Mouse (Mus musculus): Measurements from ENCODE around the gene Srbd1.

Gene Srbd1

DNA sequence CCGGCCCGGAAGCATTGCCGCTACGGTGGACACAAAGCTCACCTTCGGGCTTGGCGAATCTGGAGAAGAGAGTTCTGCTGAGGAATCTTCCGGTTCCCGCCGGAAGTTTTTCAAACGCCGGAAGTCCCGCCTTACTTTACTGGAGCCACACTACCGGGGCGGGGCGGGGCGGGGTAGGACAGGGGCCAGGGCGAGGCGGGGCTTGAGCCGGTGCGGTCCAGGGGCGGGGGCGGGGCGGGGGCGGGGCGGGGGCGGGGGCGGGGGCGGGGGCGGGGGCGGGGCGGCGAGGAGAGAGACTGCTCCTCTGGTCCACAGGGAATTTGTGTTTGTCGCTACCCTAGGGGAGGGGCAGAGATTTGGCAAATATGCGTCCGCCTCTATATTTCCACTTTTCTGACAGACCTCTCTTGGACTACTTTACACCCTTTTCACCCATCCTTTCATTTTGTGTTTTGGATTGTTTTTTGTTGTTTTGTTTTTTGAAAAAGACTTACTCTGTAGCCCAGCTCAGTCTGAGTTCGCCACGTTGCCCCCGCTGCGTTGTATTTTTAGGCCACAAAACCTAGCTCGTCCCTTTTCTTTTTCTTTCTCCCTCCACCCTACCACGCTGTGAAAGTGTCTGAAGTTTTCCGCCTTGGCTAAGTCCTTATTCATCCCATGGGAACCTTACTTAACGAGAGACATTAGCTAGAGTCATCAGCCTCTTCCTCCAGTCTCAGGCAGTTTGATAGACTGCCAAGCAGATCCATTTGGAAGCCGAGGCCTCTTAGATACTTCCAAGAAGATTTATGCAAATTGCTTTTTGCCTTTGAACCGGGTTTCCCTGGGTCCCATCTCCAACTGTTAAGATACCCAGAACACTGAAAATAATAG, at the start of gene Srbd1:
Srbd1 (minus strand) TSS at position 97 of the 873 bp plus-strand sequence.
- DNase-seq (ENCODE audit: low spot score in 2 of 2) = peak; percentile 81 to 85

DNA sequence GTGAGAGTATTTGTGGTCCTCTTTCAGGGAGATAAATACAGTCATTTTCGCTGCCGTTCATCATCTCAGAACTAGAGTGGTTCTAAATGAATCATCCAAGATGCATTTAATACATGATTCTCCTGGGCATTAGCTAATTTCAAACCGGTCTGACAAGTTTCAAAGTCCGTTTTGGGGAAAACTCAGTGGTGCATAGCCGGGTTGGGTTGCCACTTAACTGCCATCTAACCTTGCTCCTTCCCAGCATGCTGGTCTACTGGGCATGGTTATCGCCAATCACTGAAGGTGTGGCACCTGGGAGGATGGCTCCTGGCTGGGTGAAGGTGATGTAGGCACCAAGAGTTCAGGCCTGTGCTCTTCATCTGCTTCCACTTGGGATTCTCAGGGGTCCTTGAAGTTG, 49.0 kb upstream of the Srbd1 start:
- DNase-seq (ENCODE audit: low spot score in 2 of 2) = no peak

DNA sequence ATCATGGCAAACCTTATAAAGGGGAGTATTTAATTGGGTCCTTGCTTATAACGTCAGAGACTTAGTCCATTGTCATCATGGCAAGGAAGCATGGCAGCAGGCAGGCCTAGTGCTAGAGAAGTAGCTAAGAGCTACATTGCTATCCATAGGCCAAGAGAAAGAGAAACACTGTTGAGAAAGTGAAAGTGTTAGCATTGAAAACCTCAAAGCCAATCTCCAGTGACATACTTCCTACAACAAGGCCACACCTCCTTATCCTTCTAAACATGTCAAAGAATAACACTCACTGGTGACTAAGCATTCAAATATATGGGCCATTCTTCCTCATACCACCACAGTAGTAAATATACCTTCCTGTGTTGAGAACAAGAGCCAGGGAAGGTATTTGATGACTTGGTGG, 42.8 kb upstream of the Srbd1 start:
- no peak for DNase-seq (ENCODE audit: low spot score in 2 of 2)

DNA sequence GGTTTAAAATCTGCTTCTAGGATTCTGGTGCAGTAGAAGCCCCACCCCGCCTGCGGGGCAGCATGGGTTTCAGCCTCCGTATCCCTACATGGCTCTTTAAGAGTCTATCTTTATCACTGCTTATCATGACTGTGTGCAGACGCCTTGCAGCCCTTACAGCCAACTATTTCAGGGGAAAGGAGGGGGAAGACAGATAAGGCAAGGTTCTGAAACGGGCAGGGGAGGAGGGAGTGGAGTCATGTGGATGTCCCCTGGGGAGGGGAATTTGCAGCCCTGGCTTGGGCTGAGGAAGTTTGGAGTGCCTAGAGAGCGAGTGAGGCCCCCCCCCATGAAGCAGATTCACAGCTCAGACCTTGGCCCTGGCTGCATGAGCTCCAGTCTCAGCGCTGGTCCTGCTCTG, 40.6 kb upstream of the Srbd1 start:
- DNase-seq (ENCODE audit: low spot score in 2 of 2) = no peak

DNA sequence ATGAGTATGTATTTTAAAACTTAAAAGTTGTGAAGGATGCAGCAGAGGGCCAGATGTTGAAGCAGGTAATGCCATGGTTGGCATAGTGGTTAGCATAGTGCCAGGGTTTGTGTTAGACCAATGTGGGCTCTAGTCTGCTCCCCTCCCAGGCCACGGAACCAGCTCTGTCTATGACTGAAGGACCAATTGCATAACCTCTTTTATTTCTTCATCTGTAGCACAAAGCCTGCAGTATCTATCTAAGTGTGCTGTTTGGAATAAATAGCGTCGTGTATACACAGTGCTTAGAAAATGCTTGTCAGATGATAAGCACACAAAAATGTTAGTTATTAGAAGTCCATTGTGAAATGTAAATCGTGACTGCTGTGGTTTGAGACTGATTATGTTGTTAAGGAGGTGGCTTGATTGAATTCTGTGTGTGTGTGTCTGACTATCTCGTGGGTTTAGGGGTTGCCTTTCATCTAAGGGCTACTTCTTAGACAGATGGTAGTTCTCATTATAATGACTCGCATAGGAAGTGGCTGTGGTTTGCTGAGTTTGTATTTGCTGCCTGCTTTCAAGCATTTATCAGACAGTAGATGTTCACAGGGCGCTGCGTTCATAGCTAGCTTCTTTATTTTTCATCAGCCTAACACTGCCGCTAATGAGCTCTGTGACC, 39.7 kb upstream of the Srbd1 start:
- DNase-seq (ENCODE audit: low spot score in 2 of 2) = no peak

DNA sequence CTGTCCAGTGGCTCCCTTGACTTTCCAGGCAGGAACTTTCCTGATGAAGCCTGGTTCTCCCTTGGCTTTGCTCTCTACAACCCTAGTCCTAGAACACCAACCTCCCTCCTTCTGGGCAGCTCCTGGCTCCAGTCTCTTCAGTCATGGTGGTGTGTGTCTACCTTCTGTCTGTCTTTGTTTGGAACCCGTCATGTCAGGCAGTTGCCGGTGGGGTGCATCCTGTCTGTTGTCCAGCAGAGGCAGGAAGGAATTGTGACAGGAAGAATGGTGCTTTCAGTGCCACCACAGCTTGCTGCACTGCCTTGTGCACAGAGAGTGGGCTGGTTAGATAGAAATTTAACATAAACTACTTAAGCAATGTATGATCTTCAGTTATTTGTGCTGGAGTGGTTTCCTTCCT, 38.8 kb upstream of the Srbd1 start:
- DNase-seq (ENCODE audit: low spot score in 2 of 2) = no peak

DNA sequence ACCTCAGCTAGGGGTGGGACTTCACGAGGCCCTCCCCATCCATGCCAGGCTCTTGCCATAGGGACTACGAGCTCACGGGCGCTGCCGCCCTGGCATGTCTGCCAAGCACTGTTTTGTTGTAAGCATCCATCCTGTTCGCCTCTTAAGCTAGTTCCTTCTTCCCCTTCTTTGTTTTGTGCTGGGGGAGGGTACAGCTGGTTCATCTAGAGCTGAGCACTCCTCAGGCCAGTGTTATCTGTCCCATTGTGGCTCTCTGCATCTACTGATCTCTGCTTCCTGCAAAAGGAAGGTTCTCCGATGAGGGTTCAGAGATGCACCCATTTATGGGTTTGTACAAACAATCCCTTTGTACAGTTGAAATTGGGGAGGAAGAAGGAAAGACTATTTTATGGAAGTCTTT, 31.7 kb upstream of the Srbd1 start:
- DNase-seq (ENCODE audit: low spot score in 2 of 2) = no peak

DNA sequence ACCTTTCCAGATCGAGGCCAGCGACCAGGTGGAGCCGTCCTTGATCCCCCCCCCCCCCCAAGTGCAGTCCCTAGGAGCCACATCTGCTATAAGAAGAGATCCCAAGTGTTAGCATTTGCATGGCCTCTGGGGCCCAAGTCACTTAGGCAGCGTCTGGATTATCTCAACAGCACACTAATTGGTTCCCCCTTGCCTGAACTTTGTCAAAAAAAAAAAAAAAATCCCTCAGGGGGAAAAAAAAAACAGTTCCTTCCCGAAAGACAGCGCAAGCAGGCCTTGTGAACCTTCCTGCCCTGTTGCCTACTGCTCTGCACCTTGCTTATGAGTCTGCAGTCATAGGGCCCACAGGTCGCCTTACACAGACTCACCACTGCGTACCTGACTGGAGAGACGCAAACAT, 30.5 kb upstream of the Srbd1 start:
- DNase-seq (ENCODE audit: low spot score in 2 of 2) = no peak

DNA sequence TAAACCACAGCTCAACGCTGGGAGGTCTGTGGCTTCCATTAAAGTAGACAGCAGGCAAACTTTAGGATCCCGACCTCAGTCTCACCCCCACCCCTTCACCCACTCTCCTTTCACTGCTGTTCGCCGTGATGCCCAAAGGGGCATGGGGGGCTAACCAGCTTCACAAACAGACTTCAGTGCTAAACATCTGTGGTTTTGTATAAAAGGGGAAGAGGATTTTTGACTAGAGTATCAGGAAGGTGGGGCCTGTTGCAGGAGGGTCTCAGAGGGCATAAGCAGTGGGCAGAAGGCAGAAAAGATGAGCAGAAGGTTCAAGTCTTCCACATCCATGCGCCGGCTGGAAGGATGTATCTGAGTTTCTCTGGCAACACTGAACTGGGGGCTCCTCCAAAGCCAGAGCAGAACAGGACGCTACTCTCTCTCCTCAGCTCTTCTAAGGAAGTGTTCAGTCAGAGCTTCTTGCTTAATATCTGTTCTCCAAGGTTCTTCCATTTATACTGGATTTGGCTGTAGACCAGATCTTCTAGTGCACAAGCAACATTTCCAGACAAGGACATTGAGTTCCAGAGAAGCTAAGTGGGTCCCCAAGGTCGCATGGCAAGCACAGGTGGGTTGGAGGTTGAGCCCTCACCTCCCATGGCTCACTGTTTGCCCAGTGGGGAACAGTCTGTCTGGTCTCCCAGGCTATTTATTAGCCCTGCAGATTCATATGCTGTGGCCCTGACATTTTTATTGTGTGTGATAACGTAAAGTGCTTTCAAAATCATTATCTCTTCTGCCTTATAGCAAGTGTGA, 25.4 kb upstream of the Srbd1 start:
- no peak for DNase-seq (ENCODE audit: low spot score in 2 of 2)

DNA sequence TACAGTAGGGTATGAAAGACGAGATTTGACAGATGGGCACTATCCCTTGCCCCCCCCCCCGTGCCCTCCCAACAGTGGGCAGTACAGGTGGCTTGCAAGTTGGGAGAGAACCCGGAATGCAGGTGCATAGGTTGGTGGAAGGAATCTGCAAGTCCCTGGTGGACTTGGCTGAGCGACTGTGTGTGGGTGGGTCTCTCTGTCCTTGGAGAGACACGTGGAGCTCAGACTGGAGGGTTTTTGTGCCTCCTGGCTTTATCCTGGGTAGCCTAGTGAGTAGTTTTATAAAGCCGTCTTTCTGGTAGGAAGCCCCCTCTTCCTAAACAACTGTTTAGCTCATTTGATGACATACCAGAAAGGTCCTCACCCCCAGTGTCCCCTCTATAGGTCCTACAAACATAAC, 24.1 kb upstream of the Srbd1 start:
- no peak for DNase-seq (ENCODE audit: low spot score in 2 of 2)

DNA sequence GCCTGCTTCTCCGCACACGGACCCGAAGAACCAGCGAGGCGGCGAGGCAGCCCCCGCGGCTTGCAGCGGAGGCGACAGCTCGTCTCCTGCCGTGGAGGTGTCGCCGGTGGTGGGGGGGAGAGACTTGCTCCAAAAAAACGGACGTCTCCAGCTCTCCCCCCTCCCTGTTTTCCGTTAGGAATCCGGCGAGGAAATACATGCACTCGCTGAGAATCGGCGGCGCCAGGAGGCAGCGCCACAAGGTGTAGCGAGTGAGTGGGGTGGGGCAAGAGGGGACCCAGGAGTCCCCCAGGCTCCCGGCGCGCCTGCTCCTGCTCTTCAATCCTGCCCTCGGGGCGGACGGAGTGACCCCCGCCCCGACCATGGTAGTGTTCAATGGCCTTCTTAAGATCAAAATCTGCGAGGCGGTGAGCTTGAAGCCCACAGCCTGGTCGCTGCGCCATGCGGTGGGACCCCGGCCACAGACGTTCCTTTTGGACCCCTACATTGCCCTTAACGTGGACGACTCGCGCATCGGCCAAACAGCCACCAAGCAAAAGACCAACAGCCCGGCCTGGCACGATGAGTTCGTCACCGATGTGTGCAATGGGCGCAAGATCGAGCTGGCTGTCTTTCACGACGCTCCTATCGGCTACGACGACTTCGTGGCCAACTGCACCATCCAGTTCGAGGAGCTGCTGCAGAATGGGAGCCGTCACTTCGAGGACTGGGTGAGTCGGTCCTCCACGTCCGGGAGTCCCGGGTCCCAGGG, 23.4 kb upstream of the Srbd1 start:
- peak in 1 of 2 experiments; percentile 33 for DNase-seq (ENCODE audit: low spot score in 2 of 2)

DNA sequence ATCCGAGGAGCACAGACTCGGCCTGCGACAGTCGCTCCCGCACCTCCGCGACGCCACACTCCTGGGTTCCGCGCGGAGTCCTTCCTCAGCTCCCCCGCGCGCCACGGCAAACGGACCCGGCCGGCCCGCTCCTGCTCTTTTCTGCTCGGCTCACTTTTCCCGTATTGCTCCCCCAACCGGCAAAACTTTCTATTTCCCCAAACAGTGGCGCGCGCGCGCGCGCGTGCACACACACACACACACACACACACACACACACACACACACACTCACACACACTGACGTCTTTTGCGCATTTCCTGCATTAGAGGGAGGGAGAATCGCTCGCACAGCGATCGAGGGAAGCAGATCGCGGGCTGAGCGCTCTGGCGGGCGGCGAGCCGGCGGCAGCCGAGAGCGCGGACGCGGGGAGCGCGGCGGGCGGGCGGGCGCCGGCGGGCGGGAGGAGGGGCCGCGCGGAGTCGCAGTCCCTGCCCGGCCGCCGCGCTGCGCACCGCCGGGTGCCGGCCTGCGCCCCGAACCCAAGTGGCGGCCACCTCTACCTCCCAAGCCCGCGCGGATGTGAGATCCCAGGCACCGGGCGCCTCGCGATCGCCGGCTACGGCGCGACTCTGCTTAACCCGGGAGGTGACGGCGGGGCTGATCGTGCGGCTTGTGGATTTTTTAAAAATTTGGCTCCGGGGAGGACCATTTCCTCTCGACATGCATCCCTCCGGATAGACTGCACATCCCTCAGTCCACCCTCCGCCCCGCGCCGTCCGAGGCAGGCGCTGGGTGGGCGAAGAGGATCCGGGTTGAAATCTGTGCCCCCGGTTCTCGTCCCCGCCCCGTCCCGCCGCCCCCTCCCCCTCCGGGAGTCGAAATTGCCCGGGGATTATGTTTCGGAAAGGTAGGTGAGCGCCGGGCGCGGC, 22.6 kb upstream of the Srbd1 start, which contains the start of gene Prkce:
Prkce (plus strand) TSS at position 466 of the 911 bp plus-strand sequence.
- DNase-seq (ENCODE audit: low spot score in 2 of 2) = peak; percentile 58 to 66

DNA sequence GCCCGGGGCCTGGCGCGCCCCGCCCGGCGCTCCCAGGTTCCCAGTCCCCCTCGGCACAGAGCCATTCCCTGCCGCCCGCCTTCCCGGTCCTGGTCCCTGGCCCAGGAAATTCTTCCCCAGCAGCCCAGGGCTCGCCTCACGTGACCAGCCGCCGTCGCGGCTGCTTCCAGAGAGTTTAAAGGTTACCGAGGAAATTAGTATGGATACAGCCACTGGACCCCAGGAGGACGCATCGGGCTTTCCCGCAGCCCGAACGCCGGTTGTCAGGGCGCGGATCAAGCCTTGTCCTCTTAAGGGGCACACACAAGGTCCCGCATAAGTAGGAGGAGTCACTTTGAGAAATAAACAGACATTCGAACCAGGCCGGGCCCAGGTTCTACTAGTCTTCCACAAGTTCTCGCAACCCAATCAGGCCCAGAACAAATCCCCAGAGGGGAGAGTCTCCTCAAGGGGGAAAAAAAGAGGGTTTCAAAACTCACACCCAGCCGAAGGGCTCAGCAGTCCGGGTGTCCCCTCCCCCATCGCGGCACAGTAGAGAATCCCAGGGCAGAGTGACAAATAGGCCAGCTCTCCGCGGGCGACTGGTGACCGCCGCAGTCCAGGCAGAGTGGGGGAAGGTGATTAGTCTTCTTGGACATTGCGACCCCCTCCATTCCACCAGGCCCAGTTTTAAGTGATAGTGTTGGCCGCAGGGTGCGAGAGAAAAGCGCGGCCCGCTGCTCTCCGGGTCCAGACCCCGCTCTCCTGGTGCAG, 21.8 kb upstream of the Srbd1 start:
- peak in 1 of 2 experiments; percentile 36 for DNase-seq (ENCODE audit: low spot score in 2 of 2)

DNA sequence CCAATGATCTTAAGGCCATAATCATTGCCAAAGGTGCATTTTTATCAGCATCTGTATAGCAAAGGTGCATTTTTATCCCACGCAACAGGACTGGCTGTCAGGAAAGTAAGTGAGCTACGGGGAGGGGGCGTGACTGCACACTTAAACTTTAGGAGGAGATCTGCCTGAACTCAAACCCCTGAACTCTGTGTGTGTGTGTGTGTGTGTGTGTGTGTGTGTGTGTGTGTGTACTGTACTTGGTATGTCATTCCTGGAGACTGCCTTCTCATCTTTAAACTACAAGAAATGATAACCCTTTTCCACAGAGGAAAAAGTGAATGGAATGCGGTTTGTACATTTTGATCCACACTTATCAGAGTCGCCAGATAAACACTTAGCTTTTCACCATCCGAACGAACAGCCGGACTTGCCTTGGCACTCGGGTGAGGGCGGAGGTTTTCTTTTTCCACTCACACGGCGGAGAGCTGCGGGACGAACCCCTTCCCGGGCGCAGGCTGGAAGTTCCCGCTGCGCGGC, 21.1 kb upstream of the Srbd1 start:
- DNase-seq (ENCODE audit: low spot score in 2 of 2) = no peak

DNA sequence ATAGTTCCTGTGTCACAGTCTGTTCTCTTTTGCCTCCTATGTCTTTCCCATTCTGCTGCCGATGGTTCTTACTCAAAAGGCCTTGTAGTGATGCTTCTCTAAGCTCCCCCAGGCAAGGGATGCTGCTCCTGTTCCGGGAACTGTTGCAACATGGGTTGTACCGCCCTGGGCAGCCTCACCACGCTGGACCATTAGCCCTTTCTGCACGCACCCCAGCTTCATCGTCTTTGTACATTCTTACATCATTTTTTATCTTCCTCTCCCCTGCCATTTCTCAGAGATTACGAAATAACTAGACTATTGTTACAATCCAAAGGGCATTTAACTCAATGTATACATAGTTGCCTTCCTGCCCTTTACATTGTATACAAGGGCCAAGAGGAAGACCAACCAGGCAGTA, 19.4 kb upstream of the Srbd1 start:
- DNase-seq (ENCODE audit: low spot score in 2 of 2) = no peak

DNA sequence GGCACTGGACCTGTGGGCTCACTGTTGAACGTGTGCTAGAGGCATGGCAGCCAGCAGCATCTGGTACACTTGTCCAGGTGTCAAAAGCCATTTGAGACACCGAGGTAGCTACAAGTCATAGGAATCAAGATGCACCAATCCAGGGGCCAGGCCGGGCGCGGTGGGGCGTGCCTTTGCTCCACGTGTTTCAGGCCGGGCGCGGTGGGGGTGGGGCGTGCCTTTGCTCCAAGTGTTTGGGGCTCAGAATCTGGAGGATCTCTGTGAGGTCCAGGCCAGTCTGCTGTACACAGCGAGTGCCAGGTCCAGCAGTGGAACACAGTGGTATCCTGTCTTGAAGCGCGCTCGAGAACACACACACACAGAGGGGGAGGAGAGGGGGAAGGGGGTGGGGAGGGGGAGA, 17.7 kb upstream of the Srbd1 start:
- no peak for DNase-seq (ENCODE audit: low spot score in 2 of 2)

DNA sequence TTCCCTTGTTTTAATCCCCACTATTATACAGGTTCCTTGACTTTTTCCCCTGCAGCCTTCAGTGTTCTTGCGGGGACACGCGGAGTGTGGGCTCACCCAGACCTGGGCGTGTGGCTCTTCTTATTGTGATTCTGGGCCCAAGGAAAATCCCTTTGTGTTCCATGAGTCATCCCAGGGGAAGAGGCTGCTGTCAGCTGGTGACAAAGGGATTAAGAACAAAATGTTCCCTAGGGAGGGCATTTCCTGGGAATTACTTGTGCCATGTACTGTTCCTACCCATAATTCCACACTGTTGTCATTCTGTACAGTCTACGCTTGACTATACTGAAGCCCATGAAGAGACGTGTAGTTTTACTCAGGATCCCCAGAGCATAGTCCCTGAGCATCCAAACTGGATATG, 12.0 kb upstream of the Srbd1 start:
- no peak for DNase-seq (ENCODE audit: low spot score in 2 of 2)

DNA sequence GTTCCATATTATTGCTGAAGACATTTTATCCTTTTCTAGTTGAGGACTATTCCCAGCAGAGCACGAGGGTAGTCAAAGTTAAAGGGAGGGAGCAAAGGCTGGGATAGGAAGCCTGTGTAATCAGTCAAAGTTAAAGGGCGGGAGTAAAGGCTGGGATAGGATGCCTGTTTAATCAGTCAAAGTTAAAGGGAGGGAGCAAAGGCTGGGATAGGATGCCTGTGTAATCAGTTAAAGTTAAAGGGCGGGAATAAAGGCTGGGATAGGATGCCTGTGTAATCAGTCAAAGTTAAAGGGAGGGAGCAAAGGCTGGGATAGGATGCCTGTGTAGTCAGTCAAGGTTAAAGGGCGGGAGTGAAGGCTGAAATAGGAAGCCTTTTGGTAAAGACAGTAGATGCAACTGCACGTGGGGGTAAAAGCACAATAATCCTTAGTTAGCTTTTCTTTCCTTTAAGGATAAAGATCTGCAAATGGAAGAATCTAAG, 5.9 kb upstream of the Srbd1 start:
- peak in 1 of 2 experiments; percentile 57 for DNase-seq (ENCODE audit: low spot score in 2 of 2)

DNA sequence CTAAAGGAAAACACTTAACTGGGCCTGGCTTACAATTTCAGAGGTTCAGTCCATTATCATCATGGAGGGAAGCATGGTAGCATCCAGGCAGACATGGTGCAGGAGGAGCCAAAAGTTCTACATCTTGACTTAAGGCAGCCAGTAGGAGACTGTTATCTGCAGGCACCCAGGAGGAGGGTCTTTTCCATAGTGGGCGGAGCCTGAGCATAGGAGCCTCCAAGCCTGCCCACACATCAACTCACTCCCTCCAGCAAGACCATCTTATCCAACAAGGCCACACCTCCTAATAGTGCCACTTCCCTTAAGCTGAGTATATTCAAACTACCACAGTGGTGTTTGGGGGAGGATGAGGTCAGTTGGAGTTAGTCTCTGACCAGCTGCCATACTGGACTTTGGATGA, 4.8 kb upstream of the Srbd1 start:
- DNase-seq (ENCODE audit: low spot score in 2 of 2) = no peak
